Mouse (Mus musculus): ENCODE measurements at regions not wholly inside any gene's neighbourhood (a gene's known extent, or its start where the extent isn't known, plus 50 kb on each side); places are given as distances from the start of the nearest gene placed in this dataset.

DNA sequence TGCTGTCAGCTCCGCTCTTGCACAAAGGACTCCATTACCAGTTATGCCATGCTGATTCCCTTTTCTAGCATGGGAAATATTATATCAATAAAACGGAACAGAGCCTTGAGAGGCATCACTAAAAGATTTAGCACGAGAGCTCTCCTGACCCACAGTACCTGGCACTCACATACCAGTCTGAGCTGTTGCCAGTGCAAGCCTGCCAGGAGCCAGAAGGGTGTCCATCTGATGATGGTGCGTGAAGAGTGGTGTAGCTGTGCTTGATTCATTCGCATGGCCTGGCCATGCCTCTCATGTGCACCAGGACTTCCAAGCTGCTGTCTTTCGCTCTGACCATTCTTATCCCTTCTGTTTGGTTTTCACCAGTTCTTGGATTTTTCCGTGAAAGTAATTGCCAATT is 102.3 kb upstream of the Irx4 start:
- no peak for DNase-seq (ENCODE audit: low read depth, low spot score)

DNA sequence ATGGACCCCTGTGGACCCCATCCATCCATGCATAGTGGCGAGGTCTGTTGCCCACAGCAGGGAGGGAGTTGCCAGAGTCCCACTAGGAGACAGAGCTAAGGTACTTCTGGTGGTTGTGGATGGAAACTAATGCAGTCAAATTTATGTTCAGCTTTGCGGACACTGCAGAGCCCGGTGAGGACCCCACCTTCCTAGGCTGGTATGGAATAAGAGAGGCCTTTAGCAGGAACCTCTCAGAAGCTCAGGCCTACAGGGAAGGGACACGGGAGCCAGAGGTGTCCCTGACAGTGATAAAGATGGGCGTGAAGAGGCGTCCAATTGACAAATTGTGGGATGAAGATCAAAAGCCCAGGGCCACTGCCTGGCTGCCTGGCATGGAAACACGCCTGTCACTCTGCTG is 100.8 kb upstream of the Irx4 start:
- DNase-seq (ENCODE audit: low read depth, low spot score) = no peak

DNA sequence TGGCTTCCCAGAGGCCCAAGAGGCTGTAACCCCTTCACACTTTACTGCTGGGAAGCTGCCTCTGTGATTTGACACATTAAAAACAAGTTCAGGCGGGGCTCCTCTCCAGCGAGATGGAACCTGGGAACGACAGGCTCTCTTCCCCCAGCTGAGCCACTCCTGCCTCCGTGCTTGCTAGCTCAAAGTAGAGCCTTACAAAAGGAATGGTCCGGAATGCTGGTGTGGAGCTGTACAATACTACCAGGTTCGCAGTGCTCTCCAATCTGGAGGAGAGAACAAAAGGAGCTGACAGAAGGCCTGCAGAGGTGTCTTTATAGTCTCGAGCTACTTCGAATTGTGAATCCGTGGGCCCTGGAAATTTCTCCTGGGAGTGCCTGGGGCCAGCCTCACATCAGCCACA is 100.4 kb upstream of the Irx4 start:
- DNase-seq (ENCODE audit: low read depth, low spot score) = no peak

DNA sequence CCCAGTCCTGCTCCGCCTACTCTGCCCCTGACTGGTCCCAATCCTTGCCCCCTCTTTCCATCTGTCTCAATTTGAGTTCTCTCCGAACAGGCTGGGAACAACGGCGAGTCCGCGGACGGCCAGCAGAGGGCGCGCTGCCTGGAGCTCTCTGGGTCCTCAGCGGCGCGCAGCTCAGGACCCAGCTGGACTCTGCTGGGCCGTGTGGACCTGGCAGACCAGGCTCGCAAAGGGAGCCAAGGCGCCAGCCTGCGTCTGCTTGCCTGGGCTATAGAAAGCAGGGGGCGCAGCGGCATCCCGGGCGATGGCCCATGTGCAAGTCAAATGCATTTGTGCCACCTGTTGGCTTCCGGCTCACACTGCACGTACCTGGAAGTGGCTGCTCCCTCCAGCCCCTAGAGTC is 100.0 kb upstream of the Irx4 start:
- peak; percentile 3 for DNase-seq (ENCODE audit: low read depth, low spot score)

DNA sequence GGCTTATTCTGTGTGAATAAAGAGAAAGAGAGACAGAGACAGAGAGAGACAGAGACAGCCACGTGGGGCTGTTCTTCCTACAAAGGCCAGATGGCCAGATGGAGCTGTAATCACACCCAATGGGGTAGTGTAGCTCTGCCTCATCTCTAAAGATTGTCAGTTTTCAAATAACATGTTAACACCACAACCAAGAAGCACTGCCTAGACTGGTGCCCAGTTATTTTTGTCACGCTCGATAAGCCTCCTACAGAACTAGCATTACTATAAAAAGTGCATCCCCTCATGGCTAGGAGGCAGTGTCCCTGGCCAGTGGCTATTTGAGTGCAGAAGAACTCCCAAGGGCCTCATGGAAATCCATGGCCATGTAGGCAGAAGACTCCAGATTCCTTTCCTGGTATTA is 90.0 kb upstream of the Irx4 start:
- no peak for DNase-seq (ENCODE audit: low read depth, low spot score)

DNA sequence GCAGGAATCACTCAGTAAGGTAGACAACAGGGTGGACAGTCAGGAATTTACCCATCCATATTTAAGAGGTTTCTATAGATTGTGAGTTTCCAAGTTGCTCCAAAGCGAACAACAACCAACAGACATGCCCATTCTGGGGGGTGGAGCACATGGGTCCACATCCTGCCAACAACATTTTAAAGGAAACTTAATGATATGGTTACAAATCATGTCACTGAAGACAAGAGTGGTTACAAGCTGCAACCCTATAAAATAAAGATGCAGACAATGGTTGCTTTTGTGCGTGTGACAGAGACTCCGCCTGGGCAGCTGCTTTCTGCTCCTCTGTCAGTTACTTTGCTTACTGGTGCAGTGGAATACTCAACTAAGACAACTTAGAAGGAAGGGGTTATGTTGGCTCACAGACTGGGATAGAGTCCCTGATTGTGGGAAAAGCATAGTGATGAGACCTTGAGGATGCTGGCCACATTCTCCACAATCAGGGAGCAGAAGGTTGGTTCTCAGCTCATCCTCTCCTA is 52.3 kb upstream of the Irx4 start:
- DNase-seq (ENCODE audit: low read depth, low spot score) = no peak
